Mouse (Mus musculus) neutrophil, adult 65 days (primary cell): Measurements from ENCODE around the gene Fam216b. TPM values are rescaled to one million over a fixed set of nuclear protein-coding genes. Genes with fewer than 3 reads are reported as not detected.

Experiments
- total RNA-seq: library from RNA; stranded (reverse); gene quantifications from 2 replicates; pipeline ENCODE4 v1.2.4, GENCODE M21; 2023

Fam216b gene
- not detected in 2 replicates for total RNA-seq

GRCm38 (mm10) chr14:78088907-78089306 lies at the start of gene Fam216b:
Fam216b (minus strand) TSS chr14:78089007.

Other genes starting within 250 kb of the Fam216b start
- 13.7 and 18.2 TPM in 2 replicates for gene Dnajc15, start 213.9 kb downstream of the Fam216b start, total RNA-seq
- 14.1 and 18.7 TPM in 2 replicates for gene Epsti1, start 184.8 kb downstream of the Fam216b start, total RNA-seq
- not detected in 2 replicates for gene Tnfsf11, start 219.0 kb upstream of the Fam216b start, total RNA-seq